Mouse (Mus musculus) heart, postnatal 0 days (tissue): ENCODE data around the gene Znhit2. TPM values are rescaled to one million over a fixed set of nuclear protein-coding genes. Genes with fewer than 3 reads are reported as not detected.

Experiments used
- ATAC-seq: fragments of 200-750 bp; cut with Nextera tagmentation; 2 replicates; pipeline ENCODE4 v1.8.0; 2017; ENCODE audit warnings: low read depth, moderate number of reproducible peaks, moderate library complexity; ENCODE audit not compliant: insufficient read depth
- DNase-seq: peaks from one replicate; pipeline ENCODE4 v3.0.0-alpha.2; 2016; ENCODE audit warnings: low spot score
- H3K27ac ChIP-seq: fragments of 300-500 bp; sonication (generic); 2 replicates; pipeline ENCODE4 v1.5.1; 2014; ENCODE audit warnings: low read depth, mild to moderate bottlenecking
- H3K27me3 ChIP-seq: fragments of 300-500 bp; sonication (generic); 2 replicates; pipeline ENCODE4 v1.6.1; 2014; ENCODE audit warnings: low read length, mixed read lengths; ENCODE audit not compliant: control insufficient read depth, insufficient read depth
- H3K36me3 ChIP-seq: fragments of 300-500 bp; sonication (generic); replicated peaks from 2 replicates; pipeline ENCODE4 v1.6.1; 2014; ENCODE audit warnings: low read length, mixed read lengths; ENCODE audit not compliant: control insufficient read depth, insufficient read depth
- H3K4me1 ChIP-seq: fragments of 300-500 bp; sonication (generic); 2 replicates; pipeline ENCODE4 v1.6.1; 2014; ENCODE audit warnings: antibody characterized with exemption; ENCODE audit not compliant: control insufficient read depth, insufficient read depth
- H3K4me2 ChIP-seq: fragments of 300-500 bp; sonication (generic); 2 replicates; pipeline ENCODE4 v1.6.1; 2014; ENCODE audit warnings: low read depth, mild to moderate bottlenecking, low read length, moderate library complexity
- H3K4me3 ChIP-seq: fragments of 300-500 bp; sonication (generic); 2 replicates; pipeline ENCODE4 v1.5.1; 2014; ENCODE audit warnings: low read depth, low read length
- H3K9ac ChIP-seq: fragments of 300-500 bp; sonication (generic); replicated peaks from 2 replicates; pipeline ENCODE4 v1.6.1; 2014; ENCODE audit warnings: low read depth, low read length, mixed read lengths
- H3K9me3 ChIP-seq: fragments of 300-500 bp; sonication (generic); replicated peaks from 2 replicates; pipeline ENCODE4 v1.6.1; 2016; ENCODE audit warnings: low read length; ENCODE audit not compliant: control insufficient read depth
- CTCF ChIP-seq: IDR thresholded peaks from 2 replicates; pipeline ENCODE4 v1.5.1; 2016; ENCODE audit warnings: antibody characterized with exemption, control low read depth, low read depth
- EP300 ChIP-seq: IDR thresholded peaks from 2 replicates; pipeline ENCODE4 v1.6.1; 2016; ENCODE audit warnings: antibody characterized with exemption, low read depth
- WGBS: fragments of 180-500 bp; shearing (Covaris S2); extraction: QIAGEN DNeasy Blood & Tissue Kit; methylation state at CpG from one replicate; pipeline ENCODE4 v1.1.7; 2014; 5-methylcytosine and 5-hydroxymethylcytosine counted together
- microRNA-seq: library from miRNA; unstranded; fragments of <30 nt; microRNA quantifications from one replicate; pipeline ENCODE4, GENCODE M21; 2016
- polyA plus RNA-seq: library from polyadenylated mRNA; unstranded; fragments of >200 nt; fragmentation: Nextera tagmentation; extraction: Ambion mirVana; gene quantifications from 2 replicates; pipeline ENCODE4 v1.2.1, GENCODE M21; 2015
- total RNA-seq: library from RNA; depleted of rRNA; stranded (reverse); fragments of >200 nt; gene quantifications from 2 replicates; pipeline ENCODE4 v1.2.3, GENCODE M21; 2014; ENCODE audit warnings: low replicate concordance; rRNA removed

The Znhit2 gene
- total and polyA plus RNA-seq, 2 experiments from 2014 or later = 22.7 to 58.4 TPM

- Histone ChIP-seq H3K4me3 (no peak overlapping the region), H3K27me3 (no peaks in the 10 kb centered on the region), H3K36me3 (no peaks in the 10 kb centered on the region), H3K4me2 (no peak overlapping the region), H3K9ac (no peak overlapping the region), H3K9me3 (no peaks in the 10 kb centered on the region), H3K4me1 (no peaks in the 10 kb centered on the region), H3K27ac (no peak overlapping the region)
- DNase-seq = no peak
- no peak for ATAC-seq
- TF ChIP-seq CTCF (no peak), EP300 (no peak)
- 77% methylated on average over 6 of the region's 6 CpGs for WGBS
These were observed 40.2 kb downstream of the Znhit2 start for GRCm38 (mm10) chr19:6101186-6101585.

DNA sequence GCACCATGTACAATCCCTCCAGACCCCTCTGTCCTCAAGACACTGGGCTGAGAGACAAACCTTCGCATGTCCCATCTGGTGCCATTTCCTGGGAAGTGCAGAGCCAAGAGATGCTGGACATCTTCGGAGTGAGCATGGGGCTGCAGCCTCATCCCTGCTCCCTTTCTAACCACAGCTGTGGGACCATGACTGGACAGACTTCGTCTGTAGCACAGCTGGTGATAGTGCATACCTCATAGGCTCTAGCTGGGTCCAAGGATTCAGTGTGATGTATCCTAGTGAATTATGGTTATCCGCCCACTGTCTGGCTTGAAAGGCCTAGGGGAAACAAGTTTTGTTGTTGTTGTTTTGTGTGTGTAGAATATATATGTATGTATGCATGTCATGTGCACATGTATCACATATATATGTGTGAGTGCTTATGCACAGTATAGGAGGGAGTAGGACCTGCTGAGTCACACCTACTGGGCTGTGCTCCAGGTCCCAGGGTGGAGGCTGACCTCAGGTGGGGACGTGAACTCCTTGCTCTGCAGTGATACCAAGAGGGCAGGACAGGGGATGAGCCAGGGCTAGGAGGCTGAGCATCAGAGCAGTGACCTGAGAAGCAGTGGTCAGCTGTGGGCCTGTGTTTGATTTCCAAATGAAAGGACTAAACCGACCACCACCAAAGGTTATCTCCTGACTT lies 41.3 kb downstream of the Znhit2 start:
- Histone ChIP-seq H3K36me3 (no peaks in the 10 kb centered on the region), H3K27ac (no peak overlapping the region), H3K4me2 (no peak overlapping the region), H3K4me3 (no peak overlapping the region), H3K9me3 (no peaks in the 10 kb centered on the region), H3K4me1 (no peaks in the 10 kb centered on the region), H3K27me3 (no peaks in the 10 kb centered on the region), H3K9ac (no peak overlapping the region)
- no peak for DNase-seq
- ATAC-seq = no peak
- 66% methylated on average over 6 of the region's 6 CpGs for WGBS
- TF ChIP-seq CTCF (no peak), EP300 (no peak)

- H3K4me2 ChIP-seq = no peak overlapping the region
- no peaks in the 10 kb centered on the region for H3K9me3 ChIP-seq
- no peak for TF ChIP-seq CTCF
- no peak for TF ChIP-seq EP300
- no peak overlapping the region for H3K4me3 ChIP-seq
- H3K9ac ChIP-seq = no peak overlapping the region
- no peaks in the 10 kb centered on the region for H3K4me1 ChIP-seq
- WGBS = 59% methylated on average over 4 of the region's 4 CpGs
- H3K27ac ChIP-seq = no peak overlapping the region
- no peak for DNase-seq
- ATAC-seq = no peak
- no peaks in the 10 kb centered on the region for H3K27me3 ChIP-seq
- no peaks in the 10 kb centered on the region for H3K36me3 ChIP-seq
These were observed 43.5 kb downstream of the Znhit2 start for GRCm38 (mm10) chr19:6104476-6104875.

DNA sequence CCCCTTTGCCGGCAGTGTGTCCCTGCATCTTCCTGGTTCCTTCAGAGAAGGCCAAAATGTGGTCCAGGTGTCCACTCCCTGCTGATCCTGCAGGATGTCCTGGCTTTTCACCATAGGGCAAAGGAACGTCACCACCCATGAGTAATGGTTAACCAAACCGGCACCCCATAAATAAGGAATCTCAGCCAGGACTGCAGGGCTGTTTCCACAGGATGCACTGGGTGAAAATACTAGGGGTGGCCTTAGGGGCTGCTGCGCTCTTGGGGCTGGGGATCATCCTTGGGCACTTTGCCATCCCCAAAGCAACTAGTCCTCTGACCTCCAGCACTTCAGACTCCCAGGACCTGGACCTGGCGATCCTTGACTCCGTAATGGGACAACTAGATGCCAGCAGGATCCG lies 44.6 kb downstream of the Znhit2 start, which contains the start of gene Naaladl1:
Naaladl1 (plus strand) TSS at position 197 of the 400 bp plus-strand sequence.
- Histone ChIP-seq H3K27ac (no peak within 1 kb of the TSS), H3K4me1 (no peaks in the 10 kb centered on the region), H3K36me3 (no peaks in the 10 kb centered on the region), H3K4me2 (no peak within 1 kb of the TSS), H3K27me3 (no peaks in the 10 kb centered on the region), H3K4me3 (no peak within 1 kb of the TSS), H3K9me3 (no peaks in the 10 kb centered on the region), H3K9ac (no peak within 1 kb of the TSS)
- DNase-seq = no peak
- TF ChIP-seq EP300 = no peak
- 84% methylated on average over 7 of the region's 7 CpGs for WGBS
- ATAC-seq = no peak

Small RNAs within 50 kb of the gene (microRNA-seq; reads per million reads assigned to microRNA genes)
- gene Mir6988 = 1.4 reads per million

Other genes starting within 250 kb of the Znhit2 start
- 29.1 and 53.8 TPM in 2 replicates for gene Frmd8, start 185.9 kb upstream of the Znhit2 start, total RNA-seq
- 12.8 and 14.9 TPM in 2 replicates for gene Frmd8, start 185.9 kb upstream of the Znhit2 start, polyA plus RNA-seq
- 3.1 and 4.8 TPM in 2 replicates for gene Slc25a45, start 183.4 kb upstream of the Znhit2 start, total RNA-seq
- 2.8 and 2.9 TPM in 2 replicates for gene Slc25a45, start 183.4 kb upstream of the Znhit2 start, polyA plus RNA-seq
- gene Tigd3, start 167.0 kb upstream of the Znhit2 start, total RNA-seq = 0.81 and 3.3 TPM in 2 replicates
- 0.85 and 0.91 TPM in 2 replicates for gene Tigd3, start 167.0 kb upstream of the Znhit2 start, polyA plus RNA-seq
- gene Dpf2, start 148.2 kb upstream of the Znhit2 start, total RNA-seq = 57.8 and 91.8 TPM in 2 replicates
- 60.5 and 61.4 TPM in 2 replicates for gene Dpf2, start 148.2 kb upstream of the Znhit2 start, polyA plus RNA-seq
- 15.7 and 17.4 TPM in 2 replicates for gene Cdc42ep2, start 136.4 kb upstream of the Znhit2 start, total RNA-seq
- gene Cdc42ep2, start 136.4 kb upstream of the Znhit2 start, polyA plus RNA-seq = 8.8 and 9.5 TPM in 2 replicates
- gene Pola2, start 97.0 kb upstream of the Znhit2 start, total RNA-seq = 44.7 and 64.3 TPM in 2 replicates
- 32.7 and 34.1 TPM in 2 replicates for gene Pola2, start 97.0 kb upstream of the Znhit2 start, polyA plus RNA-seq
- not detected in 2 replicates for gene Slc22a20, start 75.0 kb upstream of the Znhit2 start, total RNA-seq
- gene Slc22a20, start 75.0 kb upstream of the Znhit2 start, polyA plus RNA-seq = not detected in 2 replicates
- 18.9 and 19.3 TPM in 2 replicates for gene Capn1, start 45.3 kb upstream of the Znhit2 start, total RNA-seq
- gene Capn1, start 45.3 kb upstream of the Znhit2 start, polyA plus RNA-seq = 4.9 and 5.3 TPM in 2 replicates
- gene Syvn1, start 14.6 kb upstream of the Znhit2 start, total RNA-seq = 12.0 and 16.0 TPM in 2 replicates
- 9.2 and 10.2 TPM in 2 replicates for gene Syvn1, start 14.6 kb upstream of the Znhit2 start, polyA plus RNA-seq
- gene Mrpl49, start 3.4 kb upstream of the Znhit2 start, total RNA-seq = 18.7 and 37.1 TPM in 2 replicates
- 49.7 and 53.5 TPM in 2 replicates for gene Mrpl49, start 3.4 kb upstream of the Znhit2 start, polyA plus RNA-seq
- 562 and 833 TPM in 2 replicates for gene Fau, start 3.3 kb upstream of the Znhit2 start, total RNA-seq
- gene Fau, start 3.3 kb upstream of the Znhit2 start, polyA plus RNA-seq = 484 and 508 TPM in 2 replicates
- 13.1 and 14.4 TPM in 2 replicates for gene Tm7sf2, start 7.2 kb downstream of the Znhit2 start, total RNA-seq
- gene Tm7sf2, start 7.2 kb downstream of the Znhit2 start, polyA plus RNA-seq = 3.2 and 3.3 TPM in 2 replicates
- 55.2 and 59.7 TPM in 2 replicates for gene Vps51, start 16.0 kb downstream of the Znhit2 start, total RNA-seq
- 32.5 and 35.8 TPM in 2 replicates for gene Vps51, start 16.0 kb downstream of the Znhit2 start, polyA plus RNA-seq
- gene Tmem262, start 18.8 kb downstream of the Znhit2 start, total RNA-seq = not detected in 2 replicates
- not detected in 2 replicates for gene Tmem262, start 18.8 kb downstream of the Znhit2 start, polyA plus RNA-seq
- gene Gm28374, start 21.1 kb downstream of the Znhit2 start, total RNA-seq = not detected in 2 replicates
- gene Gm28374, start 21.1 kb downstream of the Znhit2 start, polyA plus RNA-seq = 0.72 and 0.99 TPM in 2 replicates
- gene Zfpl1, start 23.8 kb downstream of the Znhit2 start, total RNA-seq = 50.8 and 55.5 TPM in 2 replicates
- 36.1 and 37.5 TPM in 2 replicates for gene Zfpl1, start 23.8 kb downstream of the Znhit2 start, polyA plus RNA-seq
- 2.2 and 6.8 TPM in 2 replicates for gene Cdca5, start 23.8 kb downstream of the Znhit2 start, total RNA-seq
- gene Cdca5, start 23.8 kb downstream of the Znhit2 start, polyA plus RNA-seq = 5.7 and 6.4 TPM in 2 replicates
- gene AC131692.1, start 33.2 kb downstream of the Znhit2 start, total RNA-seq = not detected in 2 replicates
- not detected in 2 replicates for gene AC131692.1, start 33.2 kb downstream of the Znhit2 start, polyA plus RNA-seq
- gene Naaladl1, start 44.6 kb downstream of the Znhit2 start, total RNA-seq = not detected in 2 replicates
- 0.07 TPM in 1 of 2 replicates, not detected in the other for gene Naaladl1, start 44.6 kb downstream of the Znhit2 start, polyA plus RNA-seq
- gene Sac3d1, start 57.5 kb downstream of the Znhit2 start, total RNA-seq = 46.5 and 48.8 TPM in 2 replicates
- gene Sac3d1, start 57.5 kb downstream of the Znhit2 start, polyA plus RNA-seq = 25.1 and 25.8 TPM in 2 replicates
- 30.5 and 55.7 TPM in 2 replicates for gene Snx15, start 67.1 kb downstream of the Znhit2 start, total RNA-seq
- gene Snx15, start 67.1 kb downstream of the Znhit2 start, polyA plus RNA-seq = 17.5 and 18.5 TPM in 2 replicates
- gene Batf2, start 79.8 kb downstream of the Znhit2 start, total RNA-seq = 0.46 TPM in 1 of 2 replicates, not detected in the other
- 0.16 and 0.18 TPM in 2 replicates for gene Batf2, start 79.8 kb downstream of the Znhit2 start, polyA plus RNA-seq
- gene Arl2, start 80.4 kb downstream of the Znhit2 start, total RNA-seq = 59.2 and 75.1 TPM in 2 replicates
- gene Arl2, start 80.4 kb downstream of the Znhit2 start, polyA plus RNA-seq = 96.6 and 105 TPM in 2 replicates
- not detected in 2 replicates for gene Majin, start 123.2 kb downstream of the Znhit2 start, total RNA-seq
- gene Majin, start 123.2 kb downstream of the Znhit2 start, polyA plus RNA-seq = not detected in 2 replicates
- not detected in 2 replicates for gene Gpha2, start 165.2 kb downstream of the Znhit2 start, total RNA-seq
- not detected in 2 replicates for gene Gpha2, start 165.2 kb downstream of the Znhit2 start, polyA plus RNA-seq
- 20.6 and 40.3 TPM in 2 replicates for gene Ppp2r5b, start 174.7 kb downstream of the Znhit2 start, total RNA-seq
- gene Ppp2r5b, start 174.7 kb downstream of the Znhit2 start, polyA plus RNA-seq = 18.3 and 18.6 TPM in 2 replicates
- gene Atg2a, start 180.5 kb downstream of the Znhit2 start, total RNA-seq = 18.9 and 24.5 TPM in 2 replicates
- gene Atg2a, start 180.5 kb downstream of the Znhit2 start, polyA plus RNA-seq = 4.7 and 5.6 TPM in 2 replicates
- 127 and 200 TPM in 2 replicates for gene Ehd1, start 215.5 kb downstream of the Znhit2 start, total RNA-seq
- 56.4 and 60.3 TPM in 2 replicates for gene Ehd1, start 215.5 kb downstream of the Znhit2 start, polyA plus RNA-seq
- gene Cdc42bpg, start 245.3 kb downstream of the Znhit2 start, total RNA-seq = 4.8 and 9.5 TPM in 2 replicates
- gene Cdc42bpg, start 245.3 kb downstream of the Znhit2 start, polyA plus RNA-seq = 0.49 and 0.51 TPM in 2 replicates